Mouse (Mus musculus): Measurements from ENCODE around the gene Pick1.

GRCm38 (mm10) chr15:79261095-79261725 is 32.2 kb downstream of the Pick1 start:
- TF ChIP-seq TAL1 (IDR thresholded peaks at IDR 0.05; ENCODE audit: low read length) (no peak), GATA1 (IDR thresholded peaks at IDR 0.05; ENCODE audit: low read length) (no peak)

Data from erythroblast, embryonic 14.5 days (primary cell).